Mouse (Mus musculus): ENCODE measurements at regions not wholly inside any gene's neighbourhood (a gene's known extent, or its start where the extent isn't known, plus 50 kb on each side); places are given as distances from the start of the nearest gene placed in this dataset.

DNA sequence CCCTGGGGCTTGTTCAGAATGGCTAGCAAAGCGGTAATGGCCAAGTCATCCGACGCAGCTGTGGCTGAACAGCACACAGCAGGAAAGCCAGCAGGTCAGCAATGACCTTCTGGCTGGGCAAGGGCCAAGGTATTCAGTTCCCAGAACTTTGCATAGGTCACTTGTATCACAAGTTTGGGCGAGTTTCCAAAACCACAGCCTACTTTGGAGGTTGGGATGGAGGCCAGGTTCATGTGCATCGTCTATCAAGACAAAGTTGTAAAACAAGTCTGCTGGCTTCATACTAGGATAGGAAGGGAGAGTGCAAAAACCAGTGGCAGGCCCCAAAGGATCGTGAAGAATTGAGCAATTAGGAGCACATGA, 639.8 kb upstream of the Vstm2b start:
- DNase-seq = no peak

DNA sequence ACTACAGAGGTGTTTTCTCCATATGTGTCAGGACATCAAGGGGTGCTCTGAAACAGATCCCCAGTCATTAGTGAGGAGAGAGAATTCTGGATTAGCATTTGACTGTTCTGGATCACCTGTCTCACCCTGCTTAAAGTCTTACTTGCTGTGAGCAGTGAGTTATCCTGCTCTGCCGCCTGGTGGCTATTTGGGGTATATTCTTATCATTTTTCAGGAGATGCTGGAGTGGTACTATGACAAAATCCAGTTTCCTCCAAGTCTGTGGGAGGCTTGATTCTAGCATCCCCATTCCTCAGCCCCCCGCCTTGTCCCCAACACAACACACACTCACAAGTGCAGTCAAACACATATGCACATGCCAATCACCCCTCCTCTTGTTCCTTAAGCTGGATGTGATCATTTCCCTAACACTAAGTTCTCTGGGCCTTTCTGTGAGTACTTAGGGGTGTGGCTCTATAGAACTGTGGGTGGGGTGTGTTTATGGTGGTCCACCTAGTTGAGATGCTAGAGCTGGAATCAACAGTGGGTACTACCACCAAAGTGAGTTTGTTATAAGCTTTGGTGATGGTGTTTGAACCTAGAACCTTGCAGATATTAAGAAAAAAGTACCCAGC, 624.6 kb upstream of the Vstm2b start:
- DNase-seq = peak; percentile 6

DNA sequence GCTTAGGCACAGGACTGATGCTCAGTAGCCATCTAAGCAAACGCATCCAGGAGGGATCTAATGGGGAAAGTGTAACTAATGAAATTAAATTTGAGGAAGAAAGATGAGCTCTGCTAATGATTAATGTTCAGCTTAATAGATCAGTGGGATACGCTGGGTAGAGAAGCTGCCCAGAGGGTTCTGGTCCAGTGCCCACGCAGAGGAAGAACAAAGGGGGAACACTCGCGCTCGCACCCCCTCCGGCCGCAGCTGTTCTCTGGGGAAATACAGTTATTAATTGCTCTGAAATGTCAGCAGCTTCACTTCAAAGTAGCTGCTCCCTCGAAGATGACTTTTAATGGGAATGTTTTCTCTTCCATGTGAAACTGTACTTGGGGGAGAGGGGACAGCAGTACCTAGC, 623.0 kb upstream of the Vstm2b start:
- no peak for DNase-seq

DNA sequence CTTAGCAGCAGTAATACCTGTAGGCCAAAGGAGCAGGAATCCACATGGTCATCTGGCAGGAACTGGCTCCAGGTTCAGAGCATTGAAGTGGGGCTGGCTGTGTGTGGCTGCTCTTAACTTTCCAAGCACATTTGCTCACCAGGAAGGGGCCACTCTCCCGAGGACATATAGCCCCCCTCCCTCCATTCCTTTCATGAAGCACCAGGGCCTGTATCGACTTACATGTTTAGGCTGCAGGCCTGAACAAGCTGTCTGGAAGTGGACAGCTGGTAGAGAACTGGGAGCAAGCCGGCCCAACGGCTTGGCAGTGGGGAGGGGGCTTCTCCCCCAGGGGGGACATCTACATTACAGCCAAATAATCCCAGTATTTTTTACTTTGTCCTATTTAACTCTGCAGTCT, 622.5 kb upstream of the Vstm2b start:
- DNase-seq = no peak

DNA sequence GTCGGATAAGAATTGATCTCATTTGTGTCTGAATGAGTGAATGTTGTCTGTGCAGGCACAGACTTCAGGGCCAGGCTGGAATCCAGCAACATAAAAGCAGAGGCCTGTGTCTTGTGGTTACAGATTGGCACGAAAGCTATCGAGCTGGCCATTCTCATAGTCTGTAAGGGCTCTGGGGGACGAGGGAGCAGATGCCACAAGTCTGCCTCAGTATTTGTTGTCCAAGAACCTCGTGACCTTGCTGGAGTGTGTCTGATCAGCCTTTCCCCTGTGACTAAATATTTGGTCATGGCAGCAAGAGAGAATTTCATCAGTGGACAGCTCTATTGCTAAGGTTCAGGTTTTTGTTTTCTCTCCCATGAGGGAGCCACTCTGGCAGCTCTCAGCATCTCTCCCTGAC, 622.0 kb upstream of the Vstm2b start:
- no peak for DNase-seq

DNA sequence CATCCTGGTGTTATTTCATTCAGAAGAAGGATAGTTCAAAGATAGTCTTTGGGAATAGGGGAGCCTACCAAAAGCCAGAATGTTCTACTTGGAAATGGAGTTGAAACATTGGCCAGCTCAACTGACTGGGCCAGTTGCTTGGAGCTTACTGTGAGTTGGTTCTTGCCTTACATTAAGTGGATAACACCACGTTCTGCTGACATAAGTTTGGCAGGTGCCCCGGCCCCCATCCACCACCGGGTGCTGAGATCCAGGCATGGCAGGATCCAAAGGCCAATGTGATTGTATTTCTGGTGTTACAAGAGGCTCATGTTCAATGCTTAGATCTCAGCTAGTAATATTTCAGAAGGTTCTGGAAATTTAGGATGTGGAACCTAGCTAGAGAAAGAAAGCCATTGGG, 608.0 kb upstream of the Vstm2b start:
- no peak for DNase-seq

DNA sequence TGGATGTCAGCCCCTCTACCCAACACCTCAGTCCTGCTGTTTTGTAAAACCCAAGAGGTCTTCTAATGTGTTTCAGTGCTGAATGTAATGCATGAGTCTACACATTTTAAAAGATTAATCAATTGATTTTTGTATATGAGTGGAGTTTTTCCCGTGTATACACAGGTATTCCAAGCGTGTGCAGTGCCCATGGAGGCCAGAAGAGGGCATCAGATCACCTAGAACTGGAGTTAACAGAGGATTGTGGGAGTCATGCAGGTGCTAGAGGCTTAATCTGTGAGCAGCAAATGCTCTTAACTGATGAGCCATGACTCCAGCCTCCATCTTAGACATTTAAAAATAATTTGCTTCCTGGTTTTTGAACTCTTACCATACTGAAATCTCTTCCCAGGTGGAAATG, 587.6 kb upstream of the Vstm2b start:
- peak; percentile 6 for DNase-seq

DNA sequence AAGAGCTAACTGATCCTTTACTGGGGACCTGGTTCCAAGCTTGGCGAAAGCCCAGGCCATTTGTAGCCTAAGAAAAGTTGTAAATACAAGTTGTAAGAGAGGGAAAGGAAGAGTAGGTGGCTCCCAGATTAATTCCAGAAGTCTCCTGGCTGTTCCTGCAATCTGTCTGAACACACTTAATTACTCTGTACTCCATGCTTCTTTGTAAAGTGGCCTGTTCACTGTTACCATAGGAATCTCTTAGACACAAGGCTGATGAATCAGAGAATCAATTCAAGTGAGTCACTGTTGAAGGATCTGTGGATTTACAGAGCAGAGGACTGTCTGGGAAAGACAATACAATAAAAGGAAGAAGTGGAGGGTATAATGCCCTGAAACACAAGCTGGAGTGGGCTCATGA, 577.0 kb upstream of the Vstm2b start:
- no peak for DNase-seq

DNA sequence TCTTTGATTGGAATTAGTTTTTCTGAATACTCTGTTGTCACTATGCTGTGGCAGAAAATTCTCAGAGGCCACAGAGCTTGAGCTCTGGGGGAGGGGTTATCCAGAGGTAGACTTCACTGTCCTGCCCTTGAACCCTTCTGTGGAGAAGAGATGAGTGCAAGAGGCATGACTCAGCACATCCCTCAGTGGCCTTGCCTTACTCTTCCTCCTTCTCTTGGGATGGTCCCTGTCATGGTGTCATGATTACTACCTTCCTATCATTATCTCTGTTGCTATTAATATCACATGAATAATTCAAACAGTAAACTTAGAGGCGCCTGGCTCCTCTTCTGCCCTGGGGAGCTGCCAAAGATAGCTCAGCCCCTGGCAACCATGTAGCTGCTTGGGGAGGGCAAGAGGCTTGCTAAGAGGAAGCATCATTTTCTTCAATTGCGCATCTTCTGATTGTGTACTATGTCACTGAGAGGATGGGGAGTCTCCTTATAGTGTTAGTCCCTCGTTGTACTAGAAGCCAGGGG, 572.9 kb upstream of the Vstm2b start:
- DNase-seq = no peak

DNA sequence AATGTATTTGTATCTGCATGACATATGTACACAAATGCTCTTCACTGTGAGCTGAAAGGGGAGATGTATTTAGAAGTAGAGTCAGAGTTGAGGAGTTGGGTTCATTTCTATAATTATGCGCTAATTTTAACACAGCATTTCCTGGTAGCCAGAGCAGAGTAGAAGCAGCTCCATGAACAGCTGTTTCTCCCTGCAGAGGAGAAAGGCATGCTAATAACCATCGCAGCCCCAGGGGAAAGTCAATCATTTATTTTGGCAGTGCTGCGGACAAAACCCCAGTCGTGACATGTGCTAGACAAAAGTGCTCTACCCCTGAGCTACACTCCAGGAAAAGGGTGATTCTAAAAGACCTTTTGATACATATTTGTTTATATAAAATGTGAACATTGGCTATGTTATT, 565.7 kb upstream of the Vstm2b start:
- no peak for DNase-seq

DNA sequence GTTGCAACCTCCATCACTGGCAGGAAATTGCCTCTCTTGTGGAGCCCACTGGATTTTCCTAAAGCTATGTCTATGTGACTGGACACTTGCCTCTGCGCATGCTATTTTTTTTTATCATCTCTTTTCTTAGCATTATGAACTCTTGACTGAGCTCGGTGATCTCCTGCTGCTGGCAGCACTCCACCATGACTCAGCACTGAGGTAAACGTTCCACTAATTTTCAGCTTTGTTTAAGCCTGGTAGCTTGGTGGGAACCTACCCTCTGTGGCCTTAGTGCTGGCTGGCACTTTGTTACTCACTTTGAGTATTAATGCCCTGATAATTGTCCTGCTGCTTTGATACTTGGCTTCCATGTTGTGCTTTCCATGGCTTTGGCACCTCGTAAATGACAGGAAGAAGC, 545.8 kb upstream of the Vstm2b start:
- DNase-seq = no peak

DNA sequence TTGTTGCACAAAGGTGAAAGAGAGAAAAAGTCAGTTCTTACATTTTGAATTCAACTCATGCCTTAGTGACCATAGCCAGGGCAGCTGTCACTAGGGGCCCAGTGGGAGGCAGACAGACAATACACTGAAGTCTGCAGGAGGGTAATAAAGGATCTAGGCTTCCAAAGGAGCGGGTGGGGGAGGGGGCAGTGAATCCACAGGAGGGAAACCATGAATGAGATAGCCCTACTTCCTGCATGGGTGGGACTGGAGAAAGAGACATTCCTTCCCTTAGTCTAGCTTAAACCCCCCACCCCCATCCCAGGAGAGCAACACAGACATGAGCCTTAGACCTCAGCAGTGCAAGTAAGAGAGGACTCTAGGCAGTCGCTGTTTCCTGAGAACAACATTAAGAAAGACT, 535.4 kb upstream of the Vstm2b start:
- no peak for DNase-seq

DNA sequence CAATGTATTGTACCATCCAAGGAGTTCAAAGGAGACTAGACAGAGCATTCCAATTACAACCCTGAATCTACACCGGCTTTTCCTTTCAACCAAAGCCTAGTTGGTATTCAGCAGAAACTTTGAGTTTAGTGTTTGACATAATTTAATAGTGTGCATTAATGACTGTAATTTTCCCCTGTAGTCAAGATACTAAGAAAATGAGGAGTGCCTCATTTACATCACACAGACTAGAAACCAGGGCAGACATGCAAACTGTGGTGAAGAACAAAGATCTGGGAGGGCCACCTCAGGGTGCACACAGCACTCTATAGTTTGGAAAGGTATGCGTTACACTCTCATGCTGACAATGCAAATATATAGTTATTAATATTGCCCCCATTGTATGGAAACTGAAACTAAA, 525.4 kb upstream of the Vstm2b start:
- DNase-seq = no peak

DNA sequence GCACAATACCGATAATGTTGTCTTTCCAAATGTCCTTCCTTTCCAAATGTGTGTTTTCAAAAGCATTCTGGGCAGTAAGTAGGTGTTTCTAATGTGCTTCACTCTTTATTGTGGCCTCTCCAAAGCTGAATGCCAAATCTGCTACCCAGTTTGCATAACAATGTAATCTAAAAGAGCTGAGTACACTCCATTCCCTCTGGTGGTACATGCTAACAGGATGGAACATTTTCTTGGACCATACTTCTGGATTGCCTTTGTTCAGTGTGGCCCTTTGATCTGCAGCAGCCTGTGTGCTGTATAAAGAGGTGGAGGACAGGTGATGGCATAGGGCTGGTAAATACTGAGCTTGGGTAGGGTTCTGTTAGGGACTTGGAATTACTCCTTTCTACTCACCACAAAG, 520.3 kb upstream of the Vstm2b start:
- no peak for DNase-seq

DNA sequence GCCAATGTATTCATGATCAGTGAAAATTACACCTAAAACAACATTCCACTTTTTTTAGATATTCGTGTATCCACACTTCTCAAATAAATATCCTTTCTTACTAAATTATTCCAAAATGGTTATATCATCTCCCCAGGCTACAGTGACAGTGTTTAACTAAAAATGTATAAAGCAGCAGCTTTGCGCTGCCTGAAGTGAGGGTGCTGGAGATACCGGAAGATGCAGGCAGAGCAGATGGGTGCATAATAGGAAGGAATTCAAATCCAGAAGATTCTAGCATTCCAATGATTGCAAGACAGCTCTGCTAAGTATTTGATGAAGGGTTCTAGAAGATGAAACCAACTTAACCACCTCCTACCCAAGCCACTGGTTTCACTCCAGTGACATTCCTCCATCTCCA, 516.9 kb upstream of the Vstm2b start:
- DNase-seq = no peak

DNA sequence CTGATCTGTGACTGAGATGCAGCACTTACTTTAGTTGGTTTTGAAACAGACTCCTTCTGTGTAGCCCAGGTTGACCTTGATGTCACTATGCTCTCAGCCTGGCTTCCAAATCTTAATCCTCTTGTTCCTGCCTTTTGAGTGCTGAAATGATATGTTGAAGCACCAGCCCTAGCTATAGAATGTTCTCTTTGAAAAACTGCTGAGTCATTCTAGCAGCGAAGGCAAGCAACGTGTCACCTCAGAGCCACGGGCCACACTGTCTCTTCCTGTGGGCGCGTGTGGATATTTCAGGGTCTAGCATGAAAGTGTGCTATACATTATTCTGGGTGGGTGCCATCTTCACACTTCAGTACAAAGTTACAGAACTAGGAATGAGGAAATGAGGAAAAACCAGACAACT, 510.0 kb upstream of the Vstm2b start:
- no peak for DNase-seq

DNA sequence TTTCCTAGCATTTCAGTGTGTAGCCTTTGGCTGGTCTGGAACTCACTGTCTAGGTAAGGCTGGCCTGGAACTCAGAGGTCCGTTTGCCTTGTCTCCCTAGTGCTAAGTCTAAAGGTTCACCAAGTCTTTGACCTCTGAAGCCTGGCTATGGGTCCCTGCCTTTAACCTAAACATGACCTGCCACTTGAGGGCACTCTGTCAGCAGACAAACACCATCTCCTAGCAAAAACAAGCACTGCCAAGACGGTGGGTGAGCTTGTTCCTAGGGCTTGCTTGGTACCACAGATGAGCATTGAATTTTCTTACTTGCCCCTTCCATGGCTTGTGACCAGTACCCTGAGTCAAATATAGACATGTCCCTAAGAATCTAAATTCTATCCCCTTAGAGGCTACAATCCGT, 508.3 kb upstream of the Vstm2b start:
- DNase-seq = no peak

DNA sequence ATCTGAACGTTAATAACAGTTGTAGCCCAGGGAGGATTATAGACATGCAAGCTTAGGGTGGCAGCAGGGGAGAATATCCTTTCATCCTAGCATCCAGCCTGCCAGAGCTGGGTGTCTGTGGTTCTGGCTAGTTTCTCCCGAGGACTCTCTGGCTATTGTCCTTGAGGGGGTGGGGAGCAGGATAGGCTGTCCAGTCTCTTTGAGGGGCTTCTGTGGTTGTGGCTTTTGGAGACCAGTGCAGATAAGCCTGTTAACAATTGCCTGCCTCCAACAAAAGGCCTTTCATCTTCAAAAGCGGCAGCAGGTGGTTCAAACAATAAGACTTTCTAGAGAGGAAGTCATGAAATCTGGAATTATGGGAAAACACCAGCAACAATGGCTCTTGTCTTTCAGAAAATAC, 507.2 kb upstream of the Vstm2b start:
- DNase-seq = no peak

DNA sequence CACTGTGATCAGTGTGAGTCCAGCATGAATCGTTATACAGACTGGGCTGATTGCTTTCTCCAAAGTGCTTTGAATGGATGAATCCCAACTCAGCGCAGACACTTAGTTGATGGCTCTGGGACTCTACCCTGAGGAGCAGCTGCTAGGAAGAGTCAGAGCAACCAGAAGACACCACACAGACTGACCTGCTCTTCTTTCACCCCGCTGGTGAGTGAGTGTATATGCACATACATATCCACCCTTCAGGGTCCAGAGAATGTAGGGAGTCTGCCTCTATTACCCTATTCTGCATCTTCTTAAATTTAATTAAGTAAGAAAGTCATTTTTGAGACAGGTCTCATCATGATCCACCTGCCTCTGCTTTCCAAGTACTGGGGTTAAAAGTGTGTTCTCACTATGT, 506.5 kb upstream of the Vstm2b start:
- DNase-seq = no peak

DNA sequence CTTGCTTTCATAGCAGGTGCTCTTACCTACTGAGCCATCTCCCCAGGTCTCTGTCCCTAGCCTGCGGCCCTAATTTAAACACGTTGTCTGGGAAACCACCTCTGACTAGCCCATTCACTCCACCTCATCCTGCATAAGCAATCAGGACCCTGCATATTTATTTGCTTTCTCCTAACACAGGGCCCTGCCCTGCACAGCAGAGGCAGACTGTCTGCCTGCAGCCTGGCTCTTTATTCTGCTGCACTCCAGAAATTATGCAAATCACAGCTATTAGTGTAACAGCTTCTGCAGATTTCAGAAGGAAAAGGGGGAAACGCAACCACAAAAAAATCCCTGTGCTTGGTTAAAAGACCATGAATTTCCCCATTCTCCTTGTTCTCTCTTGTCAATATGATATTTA, 505.9 kb upstream of the Vstm2b start:
- no peak for DNase-seq

DNA sequence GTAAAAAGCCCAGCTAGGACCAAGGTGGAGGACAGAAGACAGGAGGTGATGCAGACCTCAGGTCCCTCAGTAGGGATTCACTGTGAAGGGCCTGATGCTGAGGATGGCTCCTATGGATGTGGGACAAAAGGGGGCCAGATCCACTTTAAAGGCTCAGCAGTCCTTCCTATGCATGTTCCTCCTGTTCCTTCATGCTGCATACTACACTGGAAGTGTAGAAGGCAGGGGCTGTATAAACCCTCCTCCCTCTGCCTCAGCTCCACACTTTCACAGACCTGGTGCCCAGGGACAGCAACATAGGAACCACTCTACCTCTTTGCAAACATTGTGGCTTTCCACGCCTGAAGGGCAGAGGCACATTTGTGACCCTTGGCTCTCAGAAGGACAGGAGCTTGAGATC, 505.4 kb upstream of the Vstm2b start:
- DNase-seq = no peak

DNA sequence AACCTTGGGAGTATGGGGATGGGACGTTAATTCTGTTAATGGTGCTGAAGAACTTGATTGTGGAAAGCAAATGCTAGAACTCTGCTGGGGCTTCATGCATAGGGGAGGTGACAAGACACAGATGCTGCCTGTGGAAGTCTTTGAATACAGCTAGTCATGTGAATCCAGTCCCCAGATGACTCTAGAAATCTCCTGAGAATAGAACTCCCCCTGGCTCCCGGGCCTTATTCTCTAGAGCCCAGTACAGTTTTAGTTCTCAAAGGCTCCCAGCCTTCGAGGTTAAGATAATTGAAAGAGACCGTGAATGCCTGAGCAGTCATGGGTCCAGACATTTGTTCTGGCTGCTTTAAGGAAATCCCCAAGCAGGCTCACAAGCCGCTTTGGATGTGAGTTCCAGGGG, 499.9 kb upstream of the Vstm2b start:
- no peak for DNase-seq

DNA sequence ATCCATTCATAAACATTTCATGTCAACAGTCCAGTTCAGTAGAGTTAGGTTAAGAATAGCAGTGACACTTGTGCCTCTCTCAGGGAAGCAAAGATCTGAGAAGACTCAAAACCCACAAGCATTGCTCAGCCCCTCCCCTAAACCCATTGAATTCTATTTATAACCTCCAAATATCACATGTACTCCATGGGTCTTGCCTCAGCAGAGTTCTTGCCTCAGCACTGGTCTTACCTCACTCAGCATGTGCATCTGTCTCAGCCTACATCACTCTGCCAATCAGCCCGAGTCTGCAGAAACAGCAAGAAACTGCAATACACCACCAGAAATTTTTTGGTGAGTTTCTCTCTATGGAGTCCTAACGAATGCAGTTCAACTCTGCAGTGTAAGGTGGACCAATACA, 478.8 kb upstream of the Vstm2b start:
- no peak for DNase-seq

DNA sequence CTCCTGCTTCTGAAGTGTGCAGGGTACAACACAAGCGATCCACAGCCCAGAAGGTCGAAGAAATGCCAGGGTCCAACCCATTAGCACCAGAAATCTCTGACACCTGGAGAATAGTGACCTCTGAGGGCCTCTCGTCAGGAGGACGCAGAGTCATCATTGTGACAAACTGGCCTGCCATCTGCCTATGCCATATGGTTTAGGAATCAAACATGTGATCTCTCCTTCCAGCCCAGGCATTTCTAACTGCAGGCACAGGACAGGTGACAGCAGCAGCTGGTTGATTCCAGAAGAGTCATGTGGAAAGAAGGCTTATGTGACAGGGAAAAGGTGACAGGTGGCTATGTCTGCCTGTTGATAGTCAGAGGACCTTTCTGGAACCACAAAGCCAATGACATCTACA, 476.0 kb upstream of the Vstm2b start:
- no peak for DNase-seq

DNA sequence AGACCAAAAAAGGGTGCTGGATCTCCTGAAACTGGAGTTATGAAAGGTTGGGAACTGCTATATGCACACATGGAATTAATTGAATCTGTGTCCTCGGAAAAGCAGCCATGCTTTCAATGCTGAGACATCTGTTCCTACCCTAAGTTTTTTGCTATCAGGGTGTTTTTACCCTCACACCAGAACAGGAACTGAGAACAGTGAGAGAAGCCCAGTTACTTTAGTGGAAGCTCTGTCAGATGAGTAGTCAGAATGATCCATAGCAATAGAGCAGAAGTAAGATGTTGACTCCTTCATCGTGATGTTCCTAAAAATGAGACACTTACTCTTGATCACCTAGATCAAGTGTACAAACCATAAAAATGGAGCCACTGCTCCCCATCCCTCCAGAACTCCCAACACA, 468.7 kb upstream of the Vstm2b start:
- no peak for DNase-seq

DNA sequence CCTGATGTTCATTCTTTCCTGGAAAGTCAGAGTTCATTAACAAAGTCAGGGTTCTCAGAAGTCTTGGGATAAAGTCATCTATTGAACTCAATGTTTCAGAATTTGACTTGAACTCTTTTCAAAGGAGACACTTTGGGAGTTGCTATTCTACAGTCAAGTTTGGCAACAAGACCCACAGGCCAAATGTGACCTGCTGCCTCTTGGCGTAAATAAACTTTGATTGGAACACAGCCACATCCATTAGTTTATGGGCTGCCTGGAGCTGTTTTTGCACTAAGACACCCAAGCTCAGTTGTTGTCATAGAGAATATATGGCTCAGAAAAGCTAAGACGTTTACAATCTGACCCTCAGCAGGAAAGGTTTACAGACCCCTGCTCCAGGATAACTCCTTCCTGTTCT, 464.2 kb upstream of the Vstm2b start:
- DNase-seq = no peak

Measured in thymus, postnatal 4 days (tissue).